Mouse (Mus musculus) liver, postnatal 0 days (tissue): ENCODE data around the gene Cgref1.

Experiments
- CTCF ChIP-seq: sonication (generic); IDR thresholded peaks from 2 replicates; pipeline ENCODE4 v1.5.1; 2016; ENCODE audit warnings: antibody characterized with exemption, low read depth
- EP300 ChIP-seq: IDR thresholded peaks from 2 replicates; pipeline ENCODE4 v1.6.1; 2016; ENCODE audit warnings: antibody characterized with exemption, low read depth, mild to moderate bottlenecking

- TF ChIP-seq CTCF (no peak), EP300 (no peak)
These were observed 30.5 kb downstream of the Cgref1 start for GRCm38 (mm10) chr5:30914849-30915248.
